Mouse (Mus musculus) lung, adult 2 months (tissue): ENCODE data around the gene Trpm4.

ENCODE experiments used
- CTCF ChIP-seq: fragments of 200-500 bp; IDR thresholded peaks from 2 replicates; pipeline ENCODE4 v1.5.1; 2011; ENCODE audit warnings: mild to moderate bottlenecking, low read length, control low read depth; ENCODE audit not compliant: insufficient read depth
- POLR2A ChIP-seq: fragments of 200-500 bp; IDR thresholded peaks from 2 replicates; pipeline ENCODE4 v1.6.1; 2011; ENCODE audit warnings: low read depth, mild to moderate bottlenecking, control low read depth, low read length, borderline replicate concordance; ENCODE audit errors: extremely low read depth

GRCm38 (mm10) chr7:45297563-45297962, 36.0 kb downstream of the Trpm4 start:
- TF ChIP-seq CTCF (no peak), POLR2A (no peak)
